Mouse (Mus musculus) midbrain, embryonic 16.5 days (tissue): ENCODE measurements around the gene Exoc7. TPM values are rescaled to one million over a fixed set of nuclear protein-coding genes. Genes with fewer than 3 reads are reported as not detected.

ENCODE experiments used
- ATAC-seq: fragments of 200-750 bp; cut with Nextera tagmentation; 2 replicates; pipeline ENCODE4 v1.8.0; 2017; ENCODE audit warnings: moderate TSS enrichment
- H3K27ac ChIP-seq: fragments of 300-500 bp; sonication (generic); 2 replicates; pipeline ENCODE4 v1.5.1; 2014; ENCODE audit warnings: mild to moderate bottlenecking, low read length, mixed read lengths
- H3K27me3 ChIP-seq: fragments of 300-500 bp; sonication (generic); 2 replicates; pipeline ENCODE4 v1.6.1; 2014; ENCODE audit warnings: low read depth, low read length, mixed read lengths; ENCODE audit not compliant: control insufficient read depth, insufficient read depth
- H3K36me3 ChIP-seq: fragments of 300-500 bp; sonication (generic); 2 replicates; pipeline ENCODE4 v1.6.1; 2014; ENCODE audit warnings: mild to moderate bottlenecking, low read length, moderate library complexity, mixed read lengths; ENCODE audit not compliant: control insufficient read depth, insufficient read depth
- H3K4me1 ChIP-seq: fragments of 300-500 bp; sonication (generic); 2 replicates; pipeline ENCODE4 v1.6.1; 2014; ENCODE audit warnings: mild to moderate bottlenecking, low read length, mixed read lengths; ENCODE audit not compliant: control insufficient read depth, insufficient read depth
- H3K4me2 ChIP-seq: fragments of 300-500 bp; sonication (generic); 2 replicates; pipeline ENCODE4 v1.6.1; 2014; ENCODE audit warnings: mild to moderate bottlenecking, low read length, mixed read lengths
- H3K4me3 ChIP-seq: fragments of 300-500 bp; sonication (generic); 2 replicates; pipeline ENCODE4 v1.5.1; 2014; ENCODE audit warnings: low read depth, mild to moderate bottlenecking, low read length, moderate library complexity, mixed read lengths
- H3K9ac ChIP-seq: fragments of 300-500 bp; sonication (generic); 2 replicates; pipeline ENCODE4 v1.6.1; 2014; ENCODE audit warnings: low read depth, low read length, mixed read lengths
- H3K9me3 ChIP-seq: fragments of 300-500 bp; sonication (generic); replicated peaks from 2 replicates; pipeline ENCODE4 v1.6.1; 2014; ENCODE audit warnings: mild to moderate bottlenecking, low read length, mixed read lengths; ENCODE audit not compliant: control insufficient read depth, poor library complexity, severe bottlenecking
- WGBS: fragments of 180-500 bp; shearing (Covaris S2); extraction: QIAGEN DNeasy Blood & Tissue Kit; methylation state at CpG from one replicate; pipeline ENCODE4 v1.1.7; 2014; 5-methylcytosine and 5-hydroxymethylcytosine counted together
- polyA plus RNA-seq: library from polyadenylated mRNA; unstranded; fragments of >200 nt; fragmentation: Nextera tagmentation; extraction: Ambion mirVana; gene quantifications from 2 replicates; pipeline ENCODE4 v1.2.1, GENCODE M21; 2015

The Exoc7 gene
- polyA plus RNA-seq, 1 experiment from 2014 or later = 127 TPM

DNA sequence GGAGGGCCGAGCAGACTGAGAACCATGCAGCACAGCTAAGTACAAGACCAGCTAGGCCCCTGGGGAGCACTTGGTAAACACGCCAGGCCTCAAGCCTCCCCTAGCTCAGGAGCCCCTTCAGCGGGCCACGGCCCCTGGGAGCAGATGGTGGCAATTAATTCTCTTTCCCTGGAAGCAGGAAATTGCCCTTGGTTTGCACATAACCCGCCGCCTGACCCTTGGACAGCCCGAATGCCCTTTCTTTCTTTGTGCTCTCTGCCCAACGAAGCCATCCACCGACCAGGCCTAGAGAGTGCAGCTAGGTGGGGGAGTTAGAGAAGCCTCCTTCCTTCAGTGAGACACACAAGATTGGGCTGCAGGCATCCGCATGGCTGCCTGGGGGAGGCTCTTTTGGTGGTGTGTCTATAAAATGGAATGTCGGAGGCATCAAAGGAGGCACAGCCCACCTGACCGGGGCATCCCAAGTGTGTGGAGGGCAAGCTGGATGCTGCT, 65.2 kb downstream of the Exoc7 start:
- ATAC-seq = no peak
- peaks cover 11% of the 10 kb centered on the region; the same call in 1 of the 2 replicates for H3K27me3 ChIP-seq
- no peak overlapping the region for H3K4me3 ChIP-seq
- peaks cover 24% of the 10 kb centered on the region for H3K36me3 ChIP-seq
- H3K27ac ChIP-seq = no peak overlapping the region
- no peak overlapping the region for H3K9ac ChIP-seq
- H3K4me2 ChIP-seq = no peak overlapping the region
- 53% methylated on average over 12 of the region's 12 CpGs for WGBS
- no peaks in the 10 kb centered on the region for H3K9me3 ChIP-seq
- H3K4me1 ChIP-seq = no peaks in the 10 kb centered on the region

DNA sequence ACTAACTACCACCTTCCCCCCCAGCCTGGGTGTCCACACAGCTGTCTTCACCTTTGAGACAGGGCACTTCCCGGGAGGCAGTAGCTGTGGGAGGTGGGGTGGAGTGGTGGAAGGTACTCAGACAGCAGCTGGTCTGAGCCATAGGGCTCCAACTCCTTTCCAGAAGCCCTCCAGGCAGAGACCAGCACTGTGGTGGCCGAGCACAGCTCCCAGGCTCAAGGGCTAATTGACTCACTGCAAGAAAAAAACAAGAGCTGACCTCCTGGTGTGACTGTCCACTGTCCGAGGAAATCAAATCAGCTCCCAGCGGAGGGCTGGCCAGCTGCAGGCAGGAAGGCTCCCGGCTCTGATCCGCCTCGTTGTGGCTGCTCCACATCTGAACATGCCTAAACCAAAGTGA, 67.2 kb downstream of the Exoc7 start:
- Histone ChIP-seq H3K4me2 (no peak overlapping the region), H3K4me1 (no peaks in the 10 kb centered on the region), H3K27ac (no peak overlapping the region), H3K4me3 (no peak overlapping the region), H3K9me3 (no peaks in the 10 kb centered on the region), H3K27me3 (peaks cover 11% of the 10 kb centered on the region; the same call in 1 of the 2 replicates), H3K9ac (no peak overlapping the region), H3K36me3 (peaks cover 5% of the 10 kb centered on the region)
- 9% methylated on average over 7 of the region's 7 CpGs for WGBS
- no peak for ATAC-seq

Other genes starting within 250 kb of the Exoc7 start
- 0.78 and 0.93 TPM in 2 replicates for gene Unc13d, start 229.3 kb downstream of the Exoc7 start, polyA plus RNA-seq
- gene Wbp2, start 220.2 kb downstream of the Exoc7 start, polyA plus RNA-seq = 159 and 206 TPM in 2 replicates
- 9.5 and 12.7 TPM in 2 replicates for gene Trim47, start 180.0 kb downstream of the Exoc7 start, polyA plus RNA-seq
- 2.2 and 2.3 TPM in 2 replicates for gene Trim65, start 176.1 kb downstream of the Exoc7 start, polyA plus RNA-seq
- 80.3 and 84.6 TPM in 2 replicates for gene Mrpl38, start 168.4 kb downstream of the Exoc7 start, polyA plus RNA-seq
- 69.4 and 77.1 TPM in 2 replicates for gene Fbf1, start 139.1 kb downstream of the Exoc7 start, polyA plus RNA-seq
- gene Ten1, start 108.4 kb downstream of the Exoc7 start, polyA plus RNA-seq = 82.0 and 82.5 TPM in 2 replicates
- gene Acox1, start 108.2 kb downstream of the Exoc7 start, polyA plus RNA-seq = 64.0 and 71.5 TPM in 2 replicates
- gene Evpl, start 69.2 kb downstream of the Exoc7 start, polyA plus RNA-seq = 0.88 and 1.3 TPM in 2 replicates
- 58.2 and 59.2 TPM in 2 replicates for gene Srp68, start 33.0 kb downstream of the Exoc7 start, polyA plus RNA-seq
- gene Galr2, start 26.3 kb downstream of the Exoc7 start, polyA plus RNA-seq = 0.46 and 0.62 TPM in 2 replicates
- gene Foxj1, start 28.2 kb upstream of the Exoc7 start, polyA plus RNA-seq = 12.1 and 13.6 TPM in 2 replicates
- gene Rnf157, start 105.8 kb upstream of the Exoc7 start, polyA plus RNA-seq = 32.3 and 41.8 TPM in 2 replicates
- 36.2 and 36.3 TPM in 2 replicates for gene Ubald2, start 126.9 kb upstream of the Exoc7 start, polyA plus RNA-seq
- 0.08 TPM in 1 of 2 replicates, not detected in the other for gene Qrich2, start 159.0 kb upstream of the Exoc7 start, polyA plus RNA-seq
- 177 and 198 TPM in 2 replicates for gene Prpsap1, start 187.0 kb upstream of the Exoc7 start, polyA plus RNA-seq
- 4.4 and 5.5 TPM in 2 replicates for gene Sphk1, start 223.7 kb upstream of the Exoc7 start, polyA plus RNA-seq